Mouse (Mus musculus) stomach, adult 2 months (tissue): ENCODE results near the gene Uqcr10. TPM values are rescaled to one million over a fixed set of nuclear protein-coding genes. Genes with fewer than 3 reads are reported as not detected.

Experiments used
- polyA plus RNA-seq: library from polyadenylated mRNA; depleted of rRNA; stranded (reverse); fragments of >200 nt; gene quantifications from 2 replicates; pipeline ENCODE4 v1.2.3, GENCODE M21; 2012; rRNA removed

Uqcr10 gene
- polyA plus RNA-seq: 598 and 878 TPM in 2 replicates

DNA sequence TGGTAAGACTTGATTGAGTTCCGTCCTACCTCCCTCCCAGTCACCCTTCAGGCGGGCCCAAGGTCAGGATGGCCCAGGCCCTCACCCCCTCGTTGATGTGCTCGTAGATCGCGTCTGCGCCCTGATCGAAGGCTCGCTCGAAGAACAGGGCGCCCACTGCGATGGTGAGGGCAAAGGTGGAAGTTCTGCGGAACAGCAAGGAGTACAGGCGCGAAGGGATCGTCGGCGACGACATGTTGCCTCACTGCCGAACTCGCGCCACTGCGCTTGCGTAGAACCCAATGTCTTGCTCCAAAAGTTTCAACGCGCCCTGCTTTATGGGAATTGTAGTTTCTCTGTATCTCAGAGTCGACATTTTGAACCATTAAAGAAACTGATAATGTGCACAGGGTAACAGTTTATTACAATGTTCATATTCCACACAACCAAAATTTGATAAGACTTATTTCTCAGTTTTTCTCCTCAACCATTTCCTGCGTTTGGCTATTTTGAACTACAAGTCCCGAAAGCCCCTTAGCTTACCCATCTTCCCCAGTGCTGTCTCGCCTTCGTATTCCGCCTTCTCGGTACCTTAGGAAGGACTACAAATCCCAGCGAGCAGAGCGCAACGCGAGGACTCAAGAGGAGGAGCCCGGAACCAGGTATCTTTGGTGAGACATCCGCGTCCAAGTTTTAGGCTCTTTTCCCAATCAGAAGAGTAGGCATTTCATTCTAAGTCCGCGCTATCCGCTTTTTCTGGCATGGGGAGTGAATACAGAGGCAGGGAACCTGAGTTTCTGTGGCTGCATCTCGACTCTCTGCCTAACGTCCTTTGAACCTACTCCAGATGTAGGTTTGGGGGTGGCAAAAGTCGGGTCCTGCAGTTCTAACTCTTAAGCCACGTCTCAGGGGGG, at the start of gene Uqcr10, which contains the start of gene Zmat5:
Gene Uqcr10 (minus strand): TSS at position 271 of the 893 bp plus-strand sequence.
Gene Zmat5 (plus strand): TSS at position 607 of the 893 bp plus-strand sequence.

DNA sequence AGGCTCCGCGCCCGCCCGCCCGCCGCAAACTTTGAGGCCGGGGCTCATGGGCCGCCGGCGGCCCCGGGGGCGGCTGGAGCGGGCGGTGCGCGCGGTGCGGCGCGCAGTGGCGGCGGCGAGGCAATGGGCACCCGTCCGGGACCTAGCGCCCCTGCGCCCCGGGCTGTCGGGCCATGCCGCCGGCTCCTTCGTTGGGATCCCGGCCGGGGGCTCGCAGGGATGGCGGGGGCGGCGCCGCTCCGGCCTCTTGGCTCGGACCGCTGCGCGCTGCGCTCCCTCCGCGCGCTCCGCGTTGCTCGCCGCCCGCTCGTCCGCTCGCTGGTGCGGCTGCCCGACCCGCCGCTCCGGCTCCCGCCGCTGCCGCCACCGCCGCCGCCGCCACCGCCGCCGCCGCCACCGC, 42.6 kb upstream of the Uqcr10 start, which contains the start of gene Cabp7:
Gene Cabp7 (minus strand): TSS at position 46 of the 400 bp plus-strand sequence.

Other genes with a start within 250 kb of the Uqcr10 start
- 8.3 and 10.1 TPM in 2 replicates for gene Mtmr3, start 109.5 kb downstream of the Uqcr10 start, polyA plus RNA-seq
- not detected in 2 replicates for gene Gm11032, start 84.3 kb downstream of the Uqcr10 start, polyA plus RNA-seq
- gene Ascc2, start 66.6 kb downstream of the Uqcr10 start, polyA plus RNA-seq: 4.6 and 5.8 TPM in 2 replicates
- gene Zmat5, start 336 bp upstream of the Uqcr10 start, polyA plus RNA-seq: 26.2 and 31.0 TPM in 2 replicates
- 0.10 and 0.13 TPM in 2 replicates for gene Cabp7, start 42.4 kb upstream of the Uqcr10 start, polyA plus RNA-seq
- gene Nf2, start 145.2 kb upstream of the Uqcr10 start, polyA plus RNA-seq: 20.6 and 26.2 TPM in 2 replicates
- gene Nipsnap1, start 169.6 kb upstream of the Uqcr10 start, polyA plus RNA-seq: 6.3 and 7.2 TPM in 2 replicates
- 5.3 and 6.7 TPM in 2 replicates for gene Thoc5, start 191.0 kb upstream of the Uqcr10 start, polyA plus RNA-seq
- 0.09 and 0.18 TPM in 2 replicates for gene Nefh, start 243.7 kb upstream of the Uqcr10 start, polyA plus RNA-seq